Mouse (Mus musculus) hindbrain, postnatal 0 days (tissue): ENCODE data around the gene Wdr60. TPM values are rescaled to one million over a fixed set of nuclear protein-coding genes. Genes with fewer than 3 reads are reported as not detected.

Source experiments
- ATAC-seq: fragments of 200-750 bp; cut with Nextera tagmentation; 2 replicates; pipeline ENCODE4 v1.8.0; 2017; ENCODE audit warnings: mild to moderate bottlenecking, moderate TSS enrichment, moderate library complexity
- DNase-seq: peaks from one replicate; pipeline ENCODE4 v3.0.0-alpha.2; 2015; ENCODE audit warnings: low spot score
- H3K27ac ChIP-seq: fragments of 300-500 bp; sonication (generic); 2 replicates; pipeline ENCODE4 v1.5.1; 2014; ENCODE audit warnings: mild to moderate bottlenecking
- H3K27me3 ChIP-seq: fragments of 300-500 bp; sonication (generic); 2 replicates; pipeline ENCODE4 v1.6.1; 2014; ENCODE audit warnings: low read length, mixed read lengths; ENCODE audit not compliant: insufficient read depth
- H3K36me3 ChIP-seq: fragments of 300-500 bp; sonication (generic); 2 replicates; pipeline ENCODE4 v1.6.1; 2014; ENCODE audit warnings: low read length, mixed read lengths; ENCODE audit not compliant: insufficient read depth
- H3K4me1 ChIP-seq: fragments of 300-500 bp; sonication (generic); 2 replicates; pipeline ENCODE4 v1.6.1; 2014; ENCODE audit warnings: antibody characterized with exemption, low read length, mixed read lengths; ENCODE audit not compliant: insufficient read depth
- H3K4me2 ChIP-seq: fragments of 300-500 bp; sonication (generic); 2 replicates; pipeline ENCODE4 v1.6.1; 2014; ENCODE audit warnings: low read depth, mild to moderate bottlenecking, low read length, moderate library complexity, mixed read lengths
- H3K4me3 ChIP-seq: fragments of 300-500 bp; sonication (generic); 2 replicates; pipeline ENCODE4 v1.5.1; 2014; ENCODE audit warnings: low read length
- H3K9ac ChIP-seq: fragments of 300-500 bp; sonication (generic); replicated peaks from 2 replicates; pipeline ENCODE4 v1.6.1; 2014; ENCODE audit warnings: mild to moderate bottlenecking, low read length, moderate library complexity, mixed read lengths
- H3K9me3 ChIP-seq: fragments of 300-500 bp; sonication (generic); 2 replicates; pipeline ENCODE4 v1.6.1; 2016; ENCODE audit warnings: low read length, mixed read lengths
- CTCF ChIP-seq: IDR thresholded peaks from 2 replicates; pipeline ENCODE4 v1.5.1; 2016; ENCODE audit warnings: antibody characterized with exemption, control low read depth, low read depth
- WGBS: fragments of 180-500 bp; shearing (Covaris S2); extraction: QIAGEN DNeasy Blood & Tissue Kit; methylation state at CpG from one replicate; pipeline ENCODE4 v1.1.7; 2014; 5-methylcytosine and 5-hydroxymethylcytosine counted together
- polyA plus RNA-seq: library from polyadenylated mRNA; unstranded; fragments of >200 nt; fragmentation: Nextera tagmentation; extraction: Ambion mirVana; gene quantifications from 2 replicates; pipeline ENCODE4 v1.2.1, GENCODE M21; 2015
- total RNA-seq: library from RNA; depleted of rRNA; stranded (reverse); fragments of >200 nt; gene quantifications from 2 replicates; pipeline ENCODE4 v1.2.3, GENCODE M21; 2014

Gene Wdr60
- total and polyA plus RNA-seq, 2 experiments from 2014 or later, result 8.4 to 16.8 TPM

DNA sequence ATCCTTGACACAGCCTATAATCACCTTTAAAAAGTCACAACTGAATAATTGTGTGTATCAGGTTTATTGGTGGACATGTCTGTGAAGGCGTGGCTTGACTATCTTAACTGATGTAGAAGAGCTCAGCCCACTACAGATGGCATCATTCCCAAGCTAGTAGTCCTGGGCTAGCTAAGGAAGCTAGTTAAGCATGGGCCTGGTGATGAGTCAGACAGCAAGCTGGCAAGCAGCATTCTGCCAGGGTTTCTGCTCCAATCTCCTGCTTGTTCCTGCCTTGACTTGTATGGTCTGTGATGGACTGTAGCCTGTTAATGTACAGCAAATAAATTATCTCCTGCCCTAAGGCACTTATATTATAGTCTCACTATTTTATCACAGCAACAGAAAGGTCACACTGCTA is 18.2 kb downstream of the Wdr60 start:
- no peak overlapping the region for H3K27ac ChIP-seq
- no peak overlapping the region for H3K9ac ChIP-seq
- H3K4me1 ChIP-seq, result no peaks in the 10 kb centered on the region
- H3K4me3 ChIP-seq, result no peak overlapping the region
- H3K4me2 ChIP-seq, result no peak overlapping the region
- H3K36me3 ChIP-seq, result peaks cover 28% of the 10 kb centered on the region
- WGBS, result 81% methylated on average over 1 of the region's 1 CpGs
- no peak for ATAC-seq
- no peak for DNase-seq
- H3K27me3 ChIP-seq, result no peaks in the 10 kb centered on the region
- no peak for TF ChIP-seq CTCF
- H3K9me3 ChIP-seq, result no peaks in the 10 kb centered on the region

DNA sequence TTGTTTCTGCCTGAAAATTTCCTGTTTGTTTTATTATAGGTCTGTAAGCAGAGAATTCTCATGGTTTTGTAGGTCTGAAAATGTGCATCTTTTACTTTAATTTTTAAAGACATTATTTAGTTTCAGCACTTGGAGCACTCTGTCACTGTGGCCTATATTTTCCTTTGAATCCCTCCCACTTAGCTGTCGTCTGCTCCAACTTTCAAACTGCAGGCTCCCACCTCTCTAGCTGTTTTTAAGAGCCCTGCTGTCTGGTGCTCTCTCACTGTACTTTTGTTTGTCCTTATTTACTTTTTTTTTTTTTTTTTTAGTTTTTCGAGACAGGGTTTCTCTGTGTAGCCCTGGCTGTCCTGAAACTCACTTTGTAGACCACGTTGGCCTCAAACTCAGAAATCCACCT is 24.0 kb downstream of the Wdr60 start:
- Histone ChIP-seq H3K4me2 (no peak overlapping the region), H3K27me3 (no peaks in the 10 kb centered on the region), H3K9me3 (no peaks in the 10 kb centered on the region), H3K4me3 (no peak overlapping the region), H3K36me3 (peaks cover 9% of the 10 kb centered on the region; the same call in 1 of the 2 replicates), H3K27ac (no peak overlapping the region), H3K9ac (no peak overlapping the region), H3K4me1 (no peaks in the 10 kb centered on the region)
- ATAC-seq (no peak), DNase-seq (no peak)
- WGBS, result 70% methylated on average over 3 of the region's 3 CpGs
- no peak for TF ChIP-seq CTCF

DNA sequence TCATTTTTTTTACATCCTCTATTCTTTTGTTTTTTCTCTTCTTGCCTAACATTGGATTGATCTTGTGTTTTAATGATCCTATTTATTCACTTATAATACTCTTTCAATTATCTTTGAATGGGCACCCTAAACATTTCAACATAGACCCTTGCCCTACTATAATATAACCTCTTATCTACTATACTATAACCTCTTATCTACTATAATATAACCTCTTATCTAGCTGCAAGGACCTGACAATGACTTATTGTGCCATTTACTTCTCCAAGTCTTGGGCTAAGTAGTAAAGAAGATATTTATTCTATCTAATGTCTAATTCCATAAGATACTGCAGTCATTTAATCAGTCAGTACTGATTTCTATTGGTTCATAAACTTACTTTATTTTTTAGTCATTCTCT is 24.5 kb downstream of the Wdr60 start:
- Histone ChIP-seq H3K4me2 (no peak overlapping the region), H3K36me3 (peaks cover 9% of the 10 kb centered on the region; the same call in 1 of the 2 replicates), H3K9ac (no peak overlapping the region), H3K27me3 (no peaks in the 10 kb centered on the region), H3K27ac (no peak overlapping the region), H3K4me3 (no peak overlapping the region), H3K4me1 (no peaks in the 10 kb centered on the region), H3K9me3 (no peaks in the 10 kb centered on the region)
- DNase-seq (no peak), ATAC-seq (no peak)
- no peak for TF ChIP-seq CTCF

DNA sequence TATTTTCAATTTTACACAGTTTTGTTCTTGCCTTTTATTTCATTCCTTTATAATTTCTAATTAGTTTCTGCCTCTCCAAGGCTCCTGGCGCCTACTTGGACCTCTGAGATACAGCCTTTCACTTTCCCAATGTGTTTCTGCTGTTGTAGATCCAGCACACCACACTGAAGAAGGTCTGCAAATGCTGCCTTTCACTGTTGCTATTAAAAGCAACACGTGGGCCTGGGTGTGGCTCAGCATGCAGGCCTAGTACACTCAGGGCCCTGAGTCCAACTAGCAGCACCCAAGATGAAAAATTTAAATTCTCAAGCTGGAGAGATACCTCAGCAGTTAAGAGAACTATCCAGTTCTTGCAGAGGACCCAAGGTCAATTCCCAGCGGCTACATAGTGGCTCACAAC is 26.2 kb downstream of the Wdr60 start:
- H3K4me1 ChIP-seq, result no peaks in the 10 kb centered on the region
- no peak overlapping the region for H3K9ac ChIP-seq
- H3K4me3 ChIP-seq, result no peak overlapping the region
- H3K27me3 ChIP-seq, result no peaks in the 10 kb centered on the region
- TF ChIP-seq CTCF, result no peak
- peaks cover 9% of the 10 kb centered on the region; the same call in 1 of the 2 replicates for H3K36me3 ChIP-seq
- H3K4me2 ChIP-seq, result no peak overlapping the region
- H3K9me3 ChIP-seq, result no peaks in the 10 kb centered on the region
- no peak for DNase-seq
- WGBS, result 88% methylated on average over 3 of the region's 3 CpGs
- ATAC-seq, result no peak
- H3K27ac ChIP-seq, result no peak overlapping the region

DNA sequence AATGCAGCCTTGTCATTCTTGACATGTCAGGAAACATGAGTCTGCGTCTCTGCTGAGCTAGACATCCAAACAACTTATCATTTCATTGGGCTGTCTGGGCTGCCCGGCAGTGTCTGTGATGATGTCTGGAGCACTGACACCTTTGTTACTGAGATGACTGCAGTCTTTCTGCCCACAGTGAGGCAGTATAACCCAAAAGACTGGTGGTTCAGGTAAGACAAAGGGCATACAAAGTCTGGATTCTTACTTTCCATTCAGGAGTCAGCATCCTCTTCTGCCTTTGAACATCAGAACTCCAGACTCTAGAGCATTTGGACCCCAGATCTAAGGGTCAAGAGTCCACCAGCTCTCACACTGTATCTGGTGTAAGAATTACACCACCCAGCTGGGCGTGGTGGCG is 27.5 kb downstream of the Wdr60 start:
- TF ChIP-seq CTCF, result peak; percentile 42; the same call in 1 of the 2 replicates
- no peak overlapping the region for H3K9ac ChIP-seq
- ATAC-seq, result no peak
- no peak overlapping the region for H3K27ac ChIP-seq
- no peaks in the 10 kb centered on the region for H3K36me3 ChIP-seq
- DNase-seq, result no peak
- no peak overlapping the region for H3K4me2 ChIP-seq
- no peaks in the 10 kb centered on the region for H3K9me3 ChIP-seq
- no peaks in the 10 kb centered on the region for H3K27me3 ChIP-seq
- H3K4me1 ChIP-seq, result no peaks in the 10 kb centered on the region
- 84% methylated on average over 4 of the region's 4 CpGs for WGBS
- no peak overlapping the region for H3K4me3 ChIP-seq

DNA sequence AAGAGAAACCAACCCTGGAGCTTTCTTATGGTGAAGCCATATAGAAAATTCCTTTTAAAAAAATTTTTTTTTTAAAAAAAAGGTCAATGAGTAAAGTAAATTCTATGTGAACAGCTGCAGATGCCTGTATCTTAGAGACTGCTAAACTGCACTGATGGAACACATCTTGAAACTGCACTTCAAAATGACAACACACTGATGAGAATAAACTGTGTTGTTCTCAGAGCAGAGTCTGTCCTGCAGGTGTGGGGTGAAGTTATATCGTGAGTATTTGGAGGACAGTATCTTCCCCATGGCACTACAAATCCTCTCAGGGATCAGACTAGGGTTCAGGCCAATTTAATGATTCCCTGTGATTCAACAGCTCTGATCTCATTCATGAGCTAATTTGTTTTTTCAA is 30.8 kb downstream of the Wdr60 start:
- no peaks in the 10 kb centered on the region for H3K9me3 ChIP-seq
- DNase-seq, result no peak
- no peak overlapping the region for H3K27ac ChIP-seq
- no peak for ATAC-seq
- H3K4me2 ChIP-seq, result no peak overlapping the region
- H3K36me3 ChIP-seq, result no peaks in the 10 kb centered on the region
- WGBS, result 89% methylated on average over 1 of the region's 1 CpGs
- H3K9ac ChIP-seq, result no peak overlapping the region
- no peaks in the 10 kb centered on the region for H3K27me3 ChIP-seq
- TF ChIP-seq CTCF, result no peak
- H3K4me1 ChIP-seq, result no peaks in the 10 kb centered on the region
- no peak overlapping the region for H3K4me3 ChIP-seq

DNA sequence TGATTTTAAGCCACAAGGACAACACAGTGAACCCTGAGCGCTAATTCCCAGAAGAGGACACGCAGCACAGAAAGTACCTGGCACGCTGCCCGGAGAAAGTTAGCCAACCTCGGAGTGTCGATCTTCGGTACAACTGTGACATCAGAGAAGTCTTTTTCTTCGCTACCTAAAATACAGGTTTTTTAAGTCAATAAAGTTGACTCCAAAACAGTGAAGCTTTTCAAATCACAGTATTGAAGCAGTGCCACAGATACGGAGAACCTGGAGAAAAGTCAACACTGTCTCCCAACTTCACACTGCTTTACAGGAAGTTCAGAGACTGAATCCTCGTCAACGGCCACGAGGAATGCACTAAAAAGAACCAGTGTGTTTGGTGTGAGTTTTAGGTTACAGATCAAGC is 31.2 kb downstream of the Wdr60 start:
- no peak overlapping the region for H3K9ac ChIP-seq
- ATAC-seq (no peak), DNase-seq (peak; percentile 53)
- no peaks in the 10 kb centered on the region for H3K4me1 ChIP-seq
- no peaks in the 10 kb centered on the region for H3K27me3 ChIP-seq
- H3K36me3 ChIP-seq, result no peaks in the 10 kb centered on the region
- H3K4me2 ChIP-seq, result no peak overlapping the region
- WGBS, result 61% methylated on average over 12 of the region's 12 CpGs
- TF ChIP-seq CTCF, result no peak
- H3K9me3 ChIP-seq, result no peaks in the 10 kb centered on the region
- H3K27ac ChIP-seq, result no peak overlapping the region
- H3K4me3 ChIP-seq, result no peak overlapping the region
